Mouse (Mus musculus): ENCODE data around the gene Cdk10. TPM values are rescaled to one million over a fixed set of nuclear protein-coding genes. Genes with fewer than 3 reads are reported as not detected.

Gene Cdk10
- total RNA-seq, 2 experiments from 2014 or later, result 94.7 to 98.6 TPM

GRCm38 (mm10) chr8:123267926-123268656, 43.4 kb downstream of the Cdk10 start:
- no peak for DNase-seq (ENCODE audit: low spot score in 2 of 2)

DNA sequence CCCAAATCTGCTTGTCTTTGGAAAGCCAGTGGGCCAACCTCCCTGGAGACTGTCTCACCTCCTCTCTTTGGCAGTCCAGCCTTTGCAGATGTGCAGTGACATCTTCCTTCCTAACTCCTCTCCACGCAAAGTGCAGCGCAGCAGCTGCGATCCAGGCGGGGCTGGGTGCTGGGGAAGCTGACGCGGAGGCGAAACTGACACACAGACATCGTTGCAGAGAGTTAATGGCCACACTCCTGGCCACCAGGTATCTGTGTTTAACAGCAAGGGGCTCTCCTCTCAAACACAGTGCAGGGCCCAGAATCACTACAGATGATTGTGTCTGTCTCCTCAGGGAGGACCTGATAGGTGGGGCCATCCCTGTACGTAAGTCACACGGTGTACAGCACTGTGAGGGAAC, 46.5 kb downstream of the Cdk10 start:
- no peak for DNase-seq (ENCODE audit: low spot score in 2 of 2)

DNA sequence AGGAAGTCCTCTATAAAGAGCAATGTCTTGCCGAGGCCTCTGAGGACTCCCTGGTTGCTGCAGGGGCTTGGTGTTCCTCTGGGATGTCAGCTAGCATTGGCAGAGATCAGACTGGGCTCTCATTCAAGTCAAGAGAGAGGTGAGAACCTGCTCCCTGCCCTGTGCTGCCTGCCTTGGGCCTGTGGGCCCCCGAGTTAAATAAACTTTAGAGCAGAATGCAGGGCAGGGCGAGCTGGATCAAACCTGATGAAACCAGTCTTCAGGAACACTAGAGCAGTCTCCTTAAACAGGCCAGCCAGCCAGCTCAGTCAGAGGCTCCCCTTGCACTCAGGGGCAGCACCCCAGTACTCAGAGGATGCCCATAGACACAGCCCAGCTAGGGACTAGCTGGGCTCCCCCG, 47.3 kb downstream of the Cdk10 start:
- DNase-seq (ENCODE audit: low spot score in 2 of 2), result no peak

DNA sequence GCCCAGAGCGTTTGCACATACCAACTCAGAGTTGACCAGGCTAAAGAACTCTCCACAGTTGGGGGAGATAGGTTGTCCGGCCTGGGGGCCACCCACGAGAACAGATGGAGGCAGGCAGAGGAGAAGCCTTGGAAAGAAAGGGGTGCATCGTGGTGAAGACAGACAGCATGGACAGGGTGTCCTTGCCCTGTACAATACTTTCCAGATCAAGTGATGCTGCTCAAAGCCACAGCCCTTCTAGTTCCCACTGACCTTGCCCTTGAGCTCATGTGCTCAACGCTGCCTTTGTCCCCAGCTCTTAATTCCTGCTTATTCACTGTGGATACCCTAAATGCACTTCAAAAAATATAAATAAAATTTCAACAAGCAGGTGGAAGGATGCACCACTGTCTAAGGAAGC, 49.8 kb downstream of the Cdk10 start:
- no peak for DNase-seq (ENCODE audit: low spot score in 2 of 2)

DNA sequence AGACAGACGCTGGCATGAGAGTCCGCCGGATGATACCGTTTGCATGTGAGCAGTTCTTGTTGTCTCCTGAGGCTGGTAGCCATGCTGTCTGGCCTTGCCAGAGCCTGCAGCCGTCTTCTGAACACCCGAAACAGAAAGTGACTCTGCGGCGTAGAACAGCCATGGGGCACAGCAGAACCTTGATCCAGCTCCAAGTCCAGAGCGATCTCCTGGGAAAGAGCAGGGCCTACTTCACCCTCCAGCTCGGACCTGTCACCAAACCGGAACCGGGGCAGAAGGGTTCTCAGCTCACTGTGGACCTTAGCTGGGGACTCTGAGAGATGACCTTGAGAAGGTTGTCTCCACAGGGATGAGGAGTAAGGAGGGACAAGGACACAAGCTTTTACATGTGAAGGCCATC, 50.5 kb downstream of the Cdk10 start:
- DNase-seq (ENCODE audit: low spot score in 2 of 2), result no peak

DNA sequence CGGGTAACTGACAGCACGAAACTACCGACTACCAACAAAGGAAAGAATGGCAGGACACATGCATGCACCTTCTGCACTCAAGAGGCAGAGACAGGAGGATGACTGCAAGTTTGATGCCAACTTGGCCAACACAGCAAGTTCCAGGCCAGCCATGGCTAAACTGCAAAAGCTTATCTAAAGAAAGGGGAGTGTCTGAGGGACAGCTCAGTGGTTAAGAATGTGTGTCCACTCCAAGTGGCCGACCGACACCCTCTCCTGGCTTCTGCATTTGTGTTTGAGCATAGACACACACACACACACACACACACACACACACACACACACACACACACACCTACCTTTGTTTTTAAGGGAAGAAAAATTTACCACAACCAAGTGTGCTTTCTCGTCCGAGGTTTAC, 53.8 kb downstream of the Cdk10 start:
- DNase-seq (ENCODE audit: low spot score in 2 of 2), result no peak

GRCm38 (mm10) chr8:123279828-123280227, 55.2 kb downstream of the Cdk10 start:
- DNase-seq (ENCODE audit: low spot score in 2 of 2), result no peak

DNA sequence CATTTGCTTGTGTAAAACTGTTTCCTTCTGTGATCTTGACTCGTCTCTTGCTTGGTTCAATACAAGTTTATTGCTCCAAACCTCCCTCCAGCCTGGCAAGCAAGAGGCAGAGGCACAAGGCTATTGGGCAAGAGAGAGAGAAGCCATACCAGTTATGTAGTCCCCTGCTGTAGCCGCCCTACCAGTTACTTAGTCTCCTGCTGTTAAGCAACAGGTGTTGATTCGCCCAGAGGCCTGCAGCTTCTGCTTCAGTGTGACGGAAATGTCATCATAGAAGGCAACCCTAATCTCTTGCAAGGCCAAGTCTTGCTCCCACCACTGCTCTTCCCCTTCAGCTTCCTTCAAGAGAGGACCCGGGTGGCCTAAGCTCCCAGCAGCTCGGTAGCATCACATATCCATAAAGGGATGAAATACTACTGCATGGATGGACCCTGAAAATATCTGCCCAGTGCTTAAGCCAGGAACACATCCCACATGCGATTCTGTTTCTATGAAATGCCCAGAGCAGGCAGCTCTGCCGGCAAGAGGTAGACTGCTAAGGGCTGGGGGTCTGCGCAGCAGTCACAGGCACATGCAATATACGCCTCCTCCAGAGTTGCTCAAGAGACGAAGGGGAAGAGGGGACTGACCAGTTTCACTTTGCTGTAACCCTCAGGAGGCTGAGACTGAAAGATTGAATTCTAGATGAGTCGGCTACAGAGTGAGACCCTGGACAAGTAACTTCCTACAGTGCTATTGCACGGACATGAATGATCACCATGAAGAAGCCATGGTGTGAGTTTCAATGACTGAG, 55.9 kb downstream of the Cdk10 start:
- no peak for DNase-seq (ENCODE audit: low spot score in 2 of 2)

Other genes starting within 250 kb of the Cdk10 start
- 100 to 1,000 TPM; 154 to 164 TPM for gene Ankrd11, start 182.6 kb upstream of the Cdk10 start, total RNA-seq (2021)
- gene Spg7, start 161.9 kb upstream of the Cdk10 start, total RNA-seq (2021), result 10 to 100 TPM; 56.2 to 66.7 TPM
- 100 to 1,000 TPM; 438 to 447 TPM for gene Rpl13, start 122.5 kb upstream of the Cdk10 start, total RNA-seq (2021)
- 10 to 100 TPM; 58.0 to 61.3 TPM for gene Cpne7, start 107.5 kb upstream of the Cdk10 start, total RNA-seq (2021)
- gene Sult5a1, start 66.5 kb upstream of the Cdk10 start, total RNA-seq (2021), result under 1 TPM in 1 of 2 experiments, not detected in 1; 0.51 TPM
- not detected for gene Dpep1, start 38.6 kb upstream of the Cdk10 start, total RNA-seq (2021)
- 100 to 1,000 TPM in 1 of 2 experiments, 10 to 100 TPM in 1; 88.7 to 103 TPM for gene Chmp1a, start 12.1 kb upstream of the Cdk10 start, total RNA-seq (2021)
- gene Spata33, start 12.0 kb upstream of the Cdk10 start, total RNA-seq (2021), result 1 to 10 TPM; 5.9 to 9.8 TPM
- gene Spata2l, start 11.4 kb downstream of the Cdk10 start, total RNA-seq (2021), result 10 to 100 TPM; 79.4 to 82.0 TPM
- gene Zfp276, start 29.4 kb downstream of the Cdk10 start, total RNA-seq (2021), result 10 to 100 TPM; 19.9 to 21.5 TPM
- 10 to 100 TPM; 58.6 to 69.5 TPM for gene Vps9d1, start 29.5 kb downstream of the Cdk10 start, total RNA-seq (2021)
- gene Fanca, start 93.7 kb downstream of the Cdk10 start, total RNA-seq (2021), result 1 to 10 TPM; 1.5 to 1.9 TPM
- 10 to 100 TPM; 19.0 to 20.1 TPM for gene Spire2, start 107.9 kb downstream of the Cdk10 start, total RNA-seq (2021)
- 100 to 1,000 TPM; 565 to 596 TPM for gene Tcf25, start 148.9 kb downstream of the Cdk10 start, total RNA-seq (2021)
- under 1 TPM in 1 of 2 experiments, not detected in 1; 0.12 TPM for gene Mc1r, start 182.3 kb downstream of the Cdk10 start, total RNA-seq (2021)
- gene Tubb3, start 186.6 kb downstream of the Cdk10 start, total RNA-seq (2021), result 100 to 1,000 TPM; 392 to 405 TPM
- gene Def8, start 198.7 kb downstream of the Cdk10 start, total RNA-seq (2021), result 10 to 100 TPM; 52.9 to 56.3 TPM